Mouse (Mus musculus) limb, embryonic 14.5 days (tissue): ENCODE results near the gene Rnd1. TPM values are rescaled to one million over a fixed set of nuclear protein-coding genes. Genes with fewer than 3 reads are reported as not detected.

ENCODE experiments used
- ATAC-seq: fragments of 200-750 bp; cut with Nextera tagmentation; 2 replicates; pipeline ENCODE4 v1.8.0; 2017; ENCODE audit warnings: low read depth, moderate number of reproducible peaks, moderate TSS enrichment; ENCODE audit not compliant: low FRiP score
- DNase-seq: peaks from one replicate; pipeline ENCODE4 v3.0.0-alpha.2; 2015; ENCODE audit warnings: low spot score
- H3K27ac ChIP-seq: fragments of 300-500 bp; sonication (generic); replicated peaks from 2 replicates; pipeline ENCODE4 v1.5.1; 2014; ENCODE audit warnings: low read depth, mild to moderate bottlenecking, low read length, moderate library complexity, mixed read lengths
- H3K27me3 ChIP-seq: fragments of 300-500 bp; sonication (generic); 2 replicates; pipeline ENCODE4 v1.6.1; 2014; ENCODE audit warnings: low read length, mixed read lengths; ENCODE audit not compliant: control insufficient read depth, insufficient read depth
- H3K36me3 ChIP-seq: fragments of 300-500 bp; sonication (generic); 2 replicates; pipeline ENCODE4 v1.6.1; 2014; ENCODE audit warnings: mild to moderate bottlenecking, low read length, moderate library complexity, mixed read lengths; ENCODE audit not compliant: control insufficient read depth, insufficient read depth
- H3K4me1 ChIP-seq: fragments of 300-500 bp; sonication (generic); 2 replicates; pipeline ENCODE4 v1.6.1; 2014; ENCODE audit warnings: antibody characterized with exemption, low read length, mixed read lengths; ENCODE audit not compliant: control insufficient read depth, insufficient read depth
- H3K4me2 ChIP-seq: fragments of 300-500 bp; sonication (generic); replicated peaks from 2 replicates; pipeline ENCODE4 v1.6.1; 2014; ENCODE audit warnings: low read depth, mild to moderate bottlenecking, low read length, moderate library complexity; ENCODE audit not compliant: severe bottlenecking
- H3K4me3 ChIP-seq: fragments of 300-500 bp; sonication (generic); replicated peaks from 2 replicates; pipeline ENCODE4 v1.5.1; 2014; ENCODE audit warnings: low read length
- H3K9ac ChIP-seq: fragments of 300-500 bp; sonication (generic); 2 replicates; pipeline ENCODE4 v1.6.1; 2014; ENCODE audit warnings: mild to moderate bottlenecking, low read depth, low read length, moderate library complexity; ENCODE audit not compliant: severe bottlenecking
- H3K9me3 ChIP-seq: fragments of 300-500 bp; sonication (generic); 2 replicates; pipeline ENCODE4 v1.6.1; 2016; ENCODE audit warnings: low read length; ENCODE audit not compliant: control insufficient read depth
- POLR2A ChIP-seq: fragments of 200-500 bp; IDR thresholded peaks from 2 replicates; pipeline ENCODE4 v1.8.0; 2012; ENCODE audit warnings: inconsistent platforms, mild to moderate bottlenecking, moderate library complexity, borderline replicate concordance; ENCODE audit not compliant: insufficient read depth, insufficient read length; ENCODE audit errors: extremely low read depth
- WGBS: fragments of 180-500 bp; shearing (Covaris S2); extraction: QIAGEN DNeasy Blood & Tissue Kit; methylation state at CpG from one replicate; pipeline ENCODE4 v1.1.7; 2014; 5-methylcytosine and 5-hydroxymethylcytosine counted together
- polyA plus RNA-seq, 2 experiments: library from polyadenylated mRNA; depleted of rRNA in 1 of 2; stranded (reverse) in 1 of 2; unstranded in 1 of 2; fragments of >200 nt; fragmentation: Nextera tagmentation in 1 of 2; extraction: Ambion mirVana in 1 of 2; gene quantifications; 2 replicates each; pipeline versions ENCODE4 v1.2.1 to v1.2.3; 2012 to 2014

Gene Rnd1
- polyA plus RNA-seq, 2 experiments = 0.45 to 1.5 TPM

DNA sequence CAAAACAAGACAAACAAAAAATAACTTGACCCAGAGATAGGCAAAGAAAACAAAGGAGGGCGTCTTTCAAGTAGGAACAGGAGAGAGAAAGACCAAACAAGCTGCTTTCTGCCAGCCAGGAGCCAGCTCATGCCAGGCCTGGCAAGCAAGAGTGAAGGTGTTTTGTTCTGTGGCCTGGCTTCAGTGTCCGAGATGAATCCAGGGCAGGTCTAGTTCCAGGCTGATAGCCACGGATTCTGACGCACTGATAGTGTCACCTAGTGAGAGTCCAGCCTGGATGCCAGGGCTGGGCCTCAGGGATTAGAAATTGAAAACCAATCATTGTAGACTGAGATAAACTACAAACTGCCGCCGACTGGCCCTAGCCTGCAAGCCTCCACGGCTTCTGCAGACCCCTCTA is 716 bp upstream of the Rnd1 start:
- Histone ChIP-seq H3K4me1 (peaks cover 17% of the 10 kb centered on the region; the same call in 1 of the 2 replicates), H3K4me2 (no peak overlapping the region), H3K27me3 (peaks cover 37% of the 10 kb centered on the region), H3K27ac (no peak overlapping the region), H3K4me3 (no peak overlapping the region), H3K36me3 (no peaks in the 10 kb centered on the region), H3K9ac (no peak overlapping the region), H3K9me3 (no peaks in the 10 kb centered on the region)
- TF ChIP-seq POLR2A = no peak
- WGBS = 79% methylated on average over 7 of the region's 7 CpGs
- DNase-seq (no peak), ATAC-seq (no peak)

DNA sequence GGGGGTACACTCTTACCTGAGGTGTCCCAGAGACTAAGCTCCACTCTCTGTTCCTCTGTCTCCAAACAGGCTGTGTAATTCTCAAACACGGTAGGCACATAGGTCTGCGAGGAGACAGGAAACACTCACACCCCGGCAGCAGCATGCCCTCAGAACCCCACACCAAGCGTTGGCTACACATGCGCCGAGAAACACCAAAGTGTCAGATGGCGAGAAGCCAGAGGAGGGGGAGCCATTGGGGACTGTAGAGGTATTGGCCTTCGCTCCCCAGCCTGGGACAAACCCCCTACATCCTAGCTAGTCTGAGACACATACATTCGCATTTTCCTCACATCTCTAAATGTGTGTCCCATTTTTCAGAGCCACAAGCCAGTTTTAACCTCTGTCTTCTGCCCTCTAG is 790 bp downstream of the Rnd1 start:
- no peak for TF ChIP-seq POLR2A
- peak overlapping the region; percentile 32 for H3K4me3 ChIP-seq
- no peaks in the 10 kb centered on the region for H3K9me3 ChIP-seq
- WGBS = 3% methylated on average over 9 of the region's 9 CpGs
- peak overlapping the region; percentile 66 for H3K4me2 ChIP-seq
- peaks cover 17% of the 10 kb centered on the region; the same call in 1 of the 2 replicates for H3K4me1 ChIP-seq
- 0 out of 2 replicates have a peak overlapping the region, but pooled peaks have one; percentile 21 for H3K9ac ChIP-seq
- no peak overlapping the region for H3K27ac ChIP-seq
- H3K36me3 ChIP-seq = no peaks in the 10 kb centered on the region
- H3K27me3 ChIP-seq = peaks cover 37% of the 10 kb centered on the region
- DNase-seq = no peak
- no peak for ATAC-seq

DNA sequence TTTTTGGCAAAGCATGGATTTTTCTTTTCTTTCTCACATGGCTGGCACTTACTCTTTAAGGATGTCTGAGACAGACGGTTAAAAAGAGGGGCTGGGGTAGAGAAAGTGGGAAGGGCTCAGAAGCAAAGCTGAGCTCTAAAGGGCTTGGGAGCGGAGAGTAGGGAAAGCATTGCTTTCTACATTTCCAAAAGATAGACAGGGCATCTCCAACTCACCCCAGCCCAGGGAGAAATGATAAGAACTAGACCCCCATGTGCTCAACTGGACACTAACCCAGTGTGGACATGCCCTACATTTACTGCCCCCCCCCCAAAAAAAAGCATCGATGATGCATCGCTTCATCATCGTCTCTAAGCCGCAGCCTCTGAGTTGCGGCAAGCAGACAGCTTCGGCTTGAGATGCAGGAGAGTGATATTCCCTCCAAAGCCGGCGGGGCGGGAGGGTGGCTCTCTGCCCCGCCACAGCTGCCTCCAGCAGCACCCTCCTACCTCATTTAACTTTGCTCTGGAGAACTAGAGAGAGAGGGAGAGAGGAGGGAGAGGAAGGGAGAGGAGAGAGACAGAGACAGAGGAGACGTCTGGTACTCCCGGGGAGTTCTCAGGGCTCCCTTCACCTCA is 1.5 kb downstream of the Rnd1 start:
- TF ChIP-seq POLR2A = no peak
- no peak overlapping the region for H3K9ac ChIP-seq
- no peaks in the 10 kb centered on the region for H3K36me3 ChIP-seq
- DNase-seq (no peak), ATAC-seq (no peak)
- WGBS = 6% methylated on average over 14 of the region's 14 CpGs
- no peak overlapping the region for H3K27ac ChIP-seq
- peaks cover 17% of the 10 kb centered on the region; the same call in 1 of the 2 replicates for H3K4me1 ChIP-seq
- H3K4me3 ChIP-seq = peak overlapping the region; percentile 32
- H3K9me3 ChIP-seq = no peaks in the 10 kb centered on the region
- H3K4me2 ChIP-seq = peak overlapping the region; percentile 66
- H3K27me3 ChIP-seq = peaks cover 37% of the 10 kb centered on the region

DNA sequence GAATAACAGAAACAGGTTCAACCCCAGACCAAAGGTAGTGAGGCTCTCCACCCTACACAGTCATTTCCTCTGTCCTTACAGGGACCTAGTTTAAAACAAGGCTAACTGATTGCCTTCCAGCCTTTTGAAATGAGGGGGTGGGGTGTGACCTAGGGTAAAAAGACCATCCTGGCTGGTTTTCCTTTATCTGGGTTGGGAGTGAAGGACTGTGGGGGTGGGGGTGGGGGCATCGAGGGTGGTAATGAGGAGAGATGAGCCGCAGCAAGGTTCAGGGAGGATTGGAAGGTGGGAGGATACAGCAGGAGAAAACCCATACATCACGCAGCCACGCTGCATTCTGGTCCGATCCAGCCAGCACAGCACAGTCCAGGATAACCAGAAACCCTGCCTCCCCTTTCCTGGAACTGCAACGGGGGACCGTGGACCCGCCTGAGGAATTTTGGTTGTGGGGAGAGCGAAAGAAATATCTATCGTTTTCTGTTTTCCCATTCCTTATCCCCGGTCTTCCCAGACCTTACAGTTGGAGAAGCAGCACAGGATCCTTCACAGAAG is 2.2 kb downstream of the Rnd1 start:
- 30% methylated on average over 11 of the region's 11 CpGs for WGBS
- Histone ChIP-seq H3K9ac (peak overlapping the region; percentile 38), H3K4me1 (peaks cover 17% of the 10 kb centered on the region; the same call in 1 of the 2 replicates), H3K27ac (no peak overlapping the region), H3K4me2 (peak overlapping the region; percentile 66; the same call in 1 of the 2 replicates), H3K9me3 (no peaks in the 10 kb centered on the region), H3K27me3 (peaks cover 37% of the 10 kb centered on the region), H3K36me3 (no peaks in the 10 kb centered on the region), H3K4me3 (peak overlapping the region; percentile 11; the same call in 1 of the 2 replicates)
- TF ChIP-seq POLR2A = no peak
- ATAC-seq (no peak), DNase-seq (no peak)

DNA sequence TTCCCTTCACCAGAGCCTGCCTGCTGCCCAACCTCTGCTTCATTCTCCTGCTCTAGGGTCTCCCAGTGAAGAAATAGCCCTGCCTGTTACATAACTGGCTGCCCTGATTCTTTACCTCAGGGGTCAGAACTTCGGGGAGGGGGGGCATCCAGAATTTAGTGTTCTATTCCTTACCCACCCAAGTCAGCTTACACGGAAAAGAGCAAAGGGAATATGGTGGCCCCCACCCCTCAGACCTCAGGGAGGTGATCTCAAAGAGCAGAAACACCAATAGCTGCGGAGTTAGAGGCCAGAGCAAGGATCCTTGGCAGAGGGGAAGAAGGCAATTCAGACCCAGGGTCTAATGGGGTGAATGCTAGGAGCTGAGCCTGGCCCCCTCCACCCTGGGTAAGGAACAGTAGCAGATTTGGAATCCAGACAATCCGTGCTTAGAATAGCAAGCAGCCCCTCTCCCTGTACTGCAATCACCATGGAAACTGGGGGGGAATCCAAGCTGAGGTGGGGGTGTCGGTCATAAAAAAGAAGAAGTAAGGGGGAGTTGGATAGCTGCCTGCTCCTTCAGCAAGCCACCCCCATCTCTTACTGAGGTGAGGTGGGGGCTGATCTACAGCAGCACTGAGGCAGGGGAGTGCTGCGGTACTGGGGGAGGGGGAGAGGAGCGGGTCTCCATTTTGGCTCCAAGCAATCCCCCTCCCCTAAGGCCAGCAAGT is 2.8 kb downstream of the Rnd1 start:
- no peak for DNase-seq
- 28% methylated on average over 7 of the region's 7 CpGs for WGBS
- H3K9ac ChIP-seq = peak overlapping the region; percentile 38
- no peak overlapping the region for H3K4me2 ChIP-seq
- H3K4me3 ChIP-seq = no peak overlapping the region; the same call in 1 of the 2 replicates
- ATAC-seq = no peak
- peaks cover 17% of the 10 kb centered on the region; the same call in 1 of the 2 replicates for H3K4me1 ChIP-seq
- TF ChIP-seq POLR2A = no peak
- H3K27ac ChIP-seq = no peak overlapping the region
- H3K36me3 ChIP-seq = no peaks in the 10 kb centered on the region
- H3K9me3 ChIP-seq = no peaks in the 10 kb centered on the region
- H3K27me3 ChIP-seq = peaks cover 37% of the 10 kb centered on the region
